Mouse (Mus musculus): Measurements from ENCODE around the gene Spock2. TPM values are rescaled to one million over a fixed set of nuclear protein-coding genes. Genes with fewer than 3 reads are reported as not detected.
"Not testable (repeated sequence)": the region's sequence is repeated elsewhere in the genome, so short reads cannot be mapped to it uniquely, and the experiment has no call there.

Gene Spock2
- polyA plus RNA-seq, 1 experiment from 2014 or later = 11.2 TPM

- no peaks in the 10 kb centered on the region for H3K27me3 ChIP-seq (ENCODE audit: control insufficient read depth, insufficient read depth, low read length)
- no peak overlapping the region for H3K9ac ChIP-seq (ENCODE audit: low read length)
- 83% methylated on average over 2 of the region's 2 CpGs for WGBS
- DNase-seq (ENCODE audit: low spot score, missing footprints) (no peak), ATAC-seq (ENCODE audit: low FRiP score) (no peak)
- H3K4me1 ChIP-seq (ENCODE audit: control insufficient read depth, insufficient read depth, low read length) = no peaks in the 10 kb centered on the region
- H3K36me3 ChIP-seq (ENCODE audit: control insufficient read depth, insufficient read depth, low read length) = no peaks in the 10 kb centered on the region
- H3K4me3 ChIP-seq (ENCODE audit: low read depth, low read length) = no peak overlapping the region
- no peaks in the 10 kb centered on the region for H3K9me3 ChIP-seq (ENCODE audit: control insufficient read depth, low read length)
- H3K27ac ChIP-seq (ENCODE audit: low read depth, low read length) = no peak overlapping the region
- no peak overlapping the region for H3K4me2 ChIP-seq
Measured at GRCm38 (mm10) chr10:60168306-60168705, 62.3 kb downstream of the Spock2 start.

GRCm38 (mm10) chr10:60168960-60169359 is 62.9 kb downstream of the Spock2 start:
- no peaks in the 10 kb centered on the region for H3K4me1 ChIP-seq (ENCODE audit: control insufficient read depth, insufficient read depth, low read length)
- H3K27me3 ChIP-seq (ENCODE audit: control insufficient read depth, insufficient read depth, low read length) = no peaks in the 10 kb centered on the region
- WGBS = 71% methylated on average over 3 of the region's 3 CpGs
- H3K9ac ChIP-seq (ENCODE audit: low read length) = no peak overlapping the region
- no peaks in the 10 kb centered on the region for H3K9me3 ChIP-seq (ENCODE audit: control insufficient read depth, low read length)
- no peaks in the 10 kb centered on the region for H3K36me3 ChIP-seq (ENCODE audit: control insufficient read depth, insufficient read depth, low read length)
- no peak overlapping the region for H3K4me3 ChIP-seq (ENCODE audit: low read depth, low read length)
- no peak overlapping the region for H3K27ac ChIP-seq (ENCODE audit: low read depth, low read length)
- ATAC-seq (ENCODE audit: low FRiP score) (no peak), DNase-seq (ENCODE audit: low spot score, missing footprints) (no peak)
- H3K4me2 ChIP-seq = no peak overlapping the region

GRCm38 (mm10) chr10:60170326-60171089 is 64.5 kb downstream of the Spock2 start:
- H3K4me3 ChIP-seq (ENCODE audit: low read depth, low read length) = no peak overlapping the region
- H3K4me2 ChIP-seq = no peak overlapping the region
- ATAC-seq (ENCODE audit: low FRiP score) = no peak
- H3K27ac ChIP-seq (ENCODE audit: low read depth, low read length) = no peak overlapping the region
- H3K36me3 ChIP-seq (ENCODE audit: control insufficient read depth, insufficient read depth, low read length) = no peaks in the 10 kb centered on the region
- H3K27me3 ChIP-seq (ENCODE audit: control insufficient read depth, insufficient read depth, low read length) = no peaks in the 10 kb centered on the region
- no peaks in the 10 kb centered on the region for H3K4me1 ChIP-seq (ENCODE audit: control insufficient read depth, insufficient read depth, low read length)
- H3K9ac ChIP-seq (ENCODE audit: low read length) = no peak overlapping the region
- peak; percentile 39 for DNase-seq (ENCODE audit: low spot score, missing footprints)
- 83% methylated on average over 10 of the region's 10 CpGs for WGBS
- H3K9me3 ChIP-seq (ENCODE audit: control insufficient read depth, low read length) = no peaks in the 10 kb centered on the region

GRCm38 (mm10) chr10:60171368-60171767 is 65.3 kb downstream of the Spock2 start:
- 94% methylated on average over 5 of the region's 5 CpGs for WGBS
- H3K4me1 ChIP-seq (ENCODE audit: control insufficient read depth, insufficient read depth, low read length) = no peaks in the 10 kb centered on the region
- no peak for DNase-seq (ENCODE audit: low spot score, missing footprints)
- no peak for ATAC-seq (ENCODE audit: low FRiP score)
- no peaks in the 10 kb centered on the region for H3K27me3 ChIP-seq (ENCODE audit: control insufficient read depth, insufficient read depth, low read length)
- H3K27ac ChIP-seq (ENCODE audit: low read depth, low read length) = no peak overlapping the region
- no peak overlapping the region for H3K4me2 ChIP-seq
- H3K9ac ChIP-seq (ENCODE audit: low read length) = no peak overlapping the region
- no peaks in the 10 kb centered on the region for H3K36me3 ChIP-seq (ENCODE audit: control insufficient read depth, insufficient read depth, low read length)
- no peaks in the 10 kb centered on the region for H3K9me3 ChIP-seq (ENCODE audit: control insufficient read depth, low read length)
- H3K4me3 ChIP-seq (ENCODE audit: low read depth, low read length) = no peak overlapping the region

GRCm38 (mm10) chr10:60172306-60172705 is 66.3 kb downstream of the Spock2 start:
- no peak overlapping the region for H3K4me3 ChIP-seq (ENCODE audit: low read depth, low read length)
- 86% methylated on average over 4 of the region's 4 CpGs for WGBS
- ATAC-seq (ENCODE audit: low FRiP score) (no peak), DNase-seq (ENCODE audit: low spot score, missing footprints) (peak; percentile 10)
- no peaks in the 10 kb centered on the region for H3K9me3 ChIP-seq (ENCODE audit: control insufficient read depth, low read length)
- no peaks in the 10 kb centered on the region for H3K27me3 ChIP-seq (ENCODE audit: control insufficient read depth, insufficient read depth, low read length)
- H3K9ac ChIP-seq (ENCODE audit: low read length) = no peak overlapping the region
- no peak overlapping the region for H3K27ac ChIP-seq (ENCODE audit: low read depth, low read length)
- no peaks in the 10 kb centered on the region for H3K36me3 ChIP-seq (ENCODE audit: control insufficient read depth, insufficient read depth, low read length)
- no peak overlapping the region for H3K4me2 ChIP-seq
- H3K4me1 ChIP-seq (ENCODE audit: control insufficient read depth, insufficient read depth, low read length) = no peaks in the 10 kb centered on the region

- WGBS = 80% methylated on average over 10 of the region's 10 CpGs
- DNase-seq (ENCODE audit: low spot score, missing footprints) (peak; percentile 35), ATAC-seq (ENCODE audit: low FRiP score) (no peak)
- Histone ChIP-seq H3K4me3 (ENCODE audit: low read depth, low read length) (no peak overlapping the region), H3K9me3 (ENCODE audit: control insufficient read depth, low read length) (no peaks in the 10 kb centered on the region), H3K4me2 (no peak overlapping the region), H3K36me3 (ENCODE audit: control insufficient read depth, insufficient read depth, low read length) (no peaks in the 10 kb centered on the region), H3K27me3 (ENCODE audit: control insufficient read depth, insufficient read depth, low read length) (no peaks in the 10 kb centered on the region), H3K27ac (ENCODE audit: low read depth, low read length) (no peak overlapping the region), H3K9ac (ENCODE audit: low read length) (no peak overlapping the region), H3K4me1 (ENCODE audit: control insufficient read depth, insufficient read depth, low read length) (no peaks in the 10 kb centered on the region)
Measured at GRCm38 (mm10) chr10:60173035-60173434, 67.0 kb downstream of the Spock2 start.

GRCm38 (mm10) chr10:60174506-60174905 is 68.5 kb downstream of the Spock2 start:
- WGBS = 76% methylated on average over 3 of the region's 3 CpGs
- Histone ChIP-seq H3K4me3 (ENCODE audit: low read depth, low read length) (no peak overlapping the region), H3K4me2 (no peak overlapping the region), H3K36me3 (ENCODE audit: control insufficient read depth, insufficient read depth, low read length) (no peaks in the 10 kb centered on the region), H3K27ac (ENCODE audit: low read depth, low read length) (no peak overlapping the region), H3K4me1 (ENCODE audit: control insufficient read depth, insufficient read depth, low read length) (no peaks in the 10 kb centered on the region), H3K27me3 (ENCODE audit: control insufficient read depth, insufficient read depth, low read length) (no peaks in the 10 kb centered on the region), H3K9me3 (ENCODE audit: control insufficient read depth, low read length) (no peaks in the 10 kb centered on the region), H3K9ac (ENCODE audit: low read length) (no peak overlapping the region)
- ATAC-seq (ENCODE audit: low FRiP score) (no peak), DNase-seq (ENCODE audit: low spot score, missing footprints) (no peak)

GRCm38 (mm10) chr10:60175306-60175705 is 69.3 kb downstream of the Spock2 start:
- not testable (repeated sequence) for DNase-seq (ENCODE audit: low spot score, missing footprints); H3K4me1 ChIP-seq (ENCODE audit: control insufficient read depth, insufficient read depth, low read length); H3K27ac ChIP-seq (ENCODE audit: low read depth, low read length); H3K9me3 ChIP-seq (ENCODE audit: control insufficient read depth, low read length); H3K4me3 ChIP-seq (ENCODE audit: low read depth, low read length); H3K27me3 ChIP-seq (ENCODE audit: control insufficient read depth, insufficient read depth, low read length); H3K9ac ChIP-seq (ENCODE audit: low read length); ATAC-seq (ENCODE audit: low FRiP score); H3K36me3 ChIP-seq (ENCODE audit: control insufficient read depth, insufficient read depth, low read length); H3K4me2 ChIP-seq
- WGBS = 92% methylated on average over 9 of the region's 9 CpGs

Measured in midbrain, embryonic 11.5 days (tissue).